In genomic region chr4:117680963-117681362, GRCm38 (mm10) we compare ENCODE assay signal across 10 mouse cellular contexts. TPM values are rescaled to one million over a fixed set of nuclear protein-coding genes. Genes with fewer than 3 reads are reported as not detected.
DNase-seq lines count a peak whose midpoint lies in the region; ATAC-seq lines count a peak whose summit lies in the region.
"Had no signal": no experiment of that assay in that cellular context is flagged by ENCODE, and none has a peak within 500 bp of the region (broad histone marks: within the 10 kb centered on the region; RNA-seq: fewer than 3 reads in every experiment).

No protein-coding gene starts in this region.

- H3K36me3 ChIP-seq in kidney, embryonic 15.5 days, result peaks cover 48% of the 10 kb centered on the region
- peaks cover 48% of the 10 kb centered on the region for H3K36me3 ChIP-seq in hindbrain, embryonic 12.5 days
- H3K36me3 ChIP-seq in midbrain, embryonic 12.5 days, result peaks cover 36% of the 10 kb centered on the region

- H3K4me1 ChIP-seq in kidney, embryonic 15.5 days, result peaks cover 15% of the 10 kb centered on the region
- peaks cover 13% of the 10 kb centered on the region for H3K4me1 ChIP-seq in hindbrain, embryonic 12.5 days
- H3K4me1 ChIP-seq in midbrain, embryonic 12.5 days, result peaks cover 16% of the 10 kb centered on the region

- no peak for DNase-seq in kidney, adult 18-20 months
- peak; percentile 20 for DNase-seq in MEL-GATA-1-ER (ENCODE audit: extremely low read depth, low read depth)
- DNase-seq in adrenal gland, adult 18-20 months (ENCODE audit: low spot score in 2 of 2), result no peak
- DNase-seq in left cerebral cortex, adult 9 months (ENCODE audit: low spot score in 2 of 2), result no peak
- no peak for DNase-seq in gastrocnemius, postnatal 14 days

- no peak for ATAC-seq in kidney, embryonic 15.5 days (replicated peaks; ENCODE audit: low FRiP score)
- no peak for ATAC-seq in hindbrain, embryonic 12.5 days (ENCODE audit: low FRiP score)
- ATAC-seq in midbrain, embryonic 12.5 days (ENCODE audit: low FRiP score, low read depth), result no peak

- peak overlapping the region; percentile 95 for H3K4me3 ChIP-seq in kidney, embryonic 15.5 days (replicated peaks)
- peak overlapping the region; percentile 90 for H3K4me3 ChIP-seq in hindbrain, embryonic 12.5 days
- H3K4me3 ChIP-seq in midbrain, embryonic 12.5 days, result peak overlapping the region; percentile 90; the same call in 1 of the 2 replicates

- intact Hi-C loops in gastrocnemius, postnatal 14 days (cut with DNase I; ENCODE audit: low total_unique reads), result no loop called here

- no peak overlapping the region for H3K27ac ChIP-seq in kidney, embryonic 15.5 days
- H3K27ac ChIP-seq in hindbrain, embryonic 12.5 days, result no peak overlapping the region
- H3K27ac ChIP-seq in midbrain, embryonic 12.5 days (replicated peaks), result no peak overlapping the region

- H3K9me3 ChIP-seq in kidney, embryonic 15.5 days (replicated peaks), result no peaks in the 10 kb centered on the region
- H3K9me3 ChIP-seq in hindbrain, embryonic 12.5 days (replicated peaks), result no peaks in the 10 kb centered on the region
- H3K9me3 ChIP-seq in midbrain, embryonic 12.5 days, result no peaks in the 10 kb centered on the region

- WGBS in kidney, embryonic 15.5 days, result 76% methylated on average over 6 of the region's 6 CpGs
- WGBS in hindbrain, embryonic 12.5 days, result 87% methylated on average over 6 of the region's 6 CpGs
- WGBS in midbrain, embryonic 12.5 days, result 84% methylated on average over 6 of the region's 6 CpGs

- H3K9ac ChIP-seq in kidney, embryonic 15.5 days, result no peak overlapping the region
- peak overlapping the region; percentile 93; the same call in 1 of the 2 replicates for H3K9ac ChIP-seq in hindbrain, embryonic 12.5 days
- H3K9ac ChIP-seq in midbrain, embryonic 12.5 days (replicated peaks), result no peak overlapping the region

- H3K4me2 ChIP-seq in kidney, embryonic 15.5 days, result peak overlapping the region; percentile 74
- H3K4me2 ChIP-seq in hindbrain, embryonic 12.5 days (replicated peaks), result peak overlapping the region; percentile 93
- peak overlapping the region; percentile 94 for H3K4me2 ChIP-seq in midbrain, embryonic 12.5 days (replicated peaks)

- H3K27me3 ChIP-seq in kidney, embryonic 15.5 days, result no peaks in the 10 kb centered on the region
- no peaks in the 10 kb centered on the region for H3K27me3 ChIP-seq in hindbrain, embryonic 12.5 days
- H3K27me3 ChIP-seq in midbrain, embryonic 12.5 days, result no peaks in the 10 kb centered on the region

RNA-seq across cellular contexts. Expression of gene Dmap1, which starts 1.1 kb away (rescaled TPM):
- polyA plus RNA-seq in kidney, embryonic 15.5 days (2015; fragmentation: Nextera tagmentation; extraction: Ambion mirVana), result 55.4 and 64.1 TPM in 2 replicates
- polyA plus RNA-seq in hindbrain, embryonic 12.5 days (2016; fragmentation: Nextera tagmentation; extraction: Ambion mirVana), result 70.3 and 72.1 TPM in 2 replicates
- 67.5 and 72.1 TPM in 2 replicates for polyA plus RNA-seq in midbrain, embryonic 12.5 days (2016; fragmentation: Nextera tagmentation; extraction: Ambion mirVana)
- total RNA-seq in adrenal gland, adult 18-20 months (2021), result 10 to 100 TPM; 20.6 to 23.3 TPM
- total RNA-seq in gastrocnemius, postnatal 14 days (2021), result 10 to 100 TPM; 17.9 to 18.1 TPM

RNA-seq across cellular contexts. Expression of gene Gm12845, which starts 43.2 kb away (rescaled TPM):
- not detected in 2 replicates for polyA plus RNA-seq in kidney, embryonic 15.5 days (2015; fragmentation: Nextera tagmentation; extraction: Ambion mirVana)
- not detected in 2 replicates for polyA plus RNA-seq in hindbrain, embryonic 12.5 days (2016; fragmentation: Nextera tagmentation; extraction: Ambion mirVana)
- polyA plus RNA-seq in midbrain, embryonic 12.5 days (2016; fragmentation: Nextera tagmentation; extraction: Ambion mirVana), result not detected in 2 replicates
- not detected for total RNA-seq in adrenal gland, adult 18-20 months (2021)
- not detected for total RNA-seq in gastrocnemius, postnatal 14 days (2021)
- total RNA-seq: neutrophil, adult 5-6 weeks had no signal
- polyA plus RNA-seq: gonadal fat pad, adult 2 months had no signal
